Mouse (Mus musculus): Measurements from ENCODE around the gene Csmd2. TPM values are rescaled to one million over a fixed set of nuclear protein-coding genes. Genes with fewer than 3 reads are reported as not detected.

Csmd2 gene
- polyA plus RNA-seq (2012; rRNA removed): 0.08 and 0.16 TPM in 2 replicates

DNA sequence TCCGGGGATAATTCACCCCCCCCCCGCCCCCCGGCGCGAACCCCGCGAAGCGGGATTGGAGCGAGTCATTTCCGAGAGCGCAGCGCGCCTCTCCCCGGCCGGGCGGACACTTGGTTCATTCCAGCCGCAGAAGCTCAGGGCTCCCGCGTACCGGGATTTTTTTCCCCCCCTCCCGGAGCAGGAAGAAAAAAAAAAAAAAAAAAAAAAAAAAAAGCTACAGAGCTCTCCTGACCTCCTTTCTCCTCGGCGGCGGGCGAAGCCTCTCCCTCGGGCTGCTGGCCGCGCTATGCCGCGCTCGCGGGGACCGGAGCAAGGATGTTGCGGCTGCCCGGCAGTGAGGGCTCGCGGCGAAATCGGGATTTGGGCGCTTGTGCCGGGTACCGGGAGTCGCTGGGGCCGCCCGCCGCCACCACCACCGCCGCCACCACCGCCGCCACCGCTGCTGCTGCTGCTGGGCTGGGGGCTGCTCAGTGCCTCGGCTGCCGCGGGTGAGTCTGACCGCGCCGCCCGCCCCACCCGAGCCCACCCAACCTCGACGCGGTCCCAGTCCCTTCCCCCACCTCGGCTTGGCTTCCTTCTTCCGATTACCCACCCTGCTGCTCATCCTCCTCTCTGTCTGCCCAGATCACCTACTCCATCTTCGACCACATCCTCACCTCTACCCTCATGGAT lies at the start of gene Csmd2:
Csmd2 (plus strand) TSS at position 74 of the 672 bp plus-strand sequence.

DNA sequence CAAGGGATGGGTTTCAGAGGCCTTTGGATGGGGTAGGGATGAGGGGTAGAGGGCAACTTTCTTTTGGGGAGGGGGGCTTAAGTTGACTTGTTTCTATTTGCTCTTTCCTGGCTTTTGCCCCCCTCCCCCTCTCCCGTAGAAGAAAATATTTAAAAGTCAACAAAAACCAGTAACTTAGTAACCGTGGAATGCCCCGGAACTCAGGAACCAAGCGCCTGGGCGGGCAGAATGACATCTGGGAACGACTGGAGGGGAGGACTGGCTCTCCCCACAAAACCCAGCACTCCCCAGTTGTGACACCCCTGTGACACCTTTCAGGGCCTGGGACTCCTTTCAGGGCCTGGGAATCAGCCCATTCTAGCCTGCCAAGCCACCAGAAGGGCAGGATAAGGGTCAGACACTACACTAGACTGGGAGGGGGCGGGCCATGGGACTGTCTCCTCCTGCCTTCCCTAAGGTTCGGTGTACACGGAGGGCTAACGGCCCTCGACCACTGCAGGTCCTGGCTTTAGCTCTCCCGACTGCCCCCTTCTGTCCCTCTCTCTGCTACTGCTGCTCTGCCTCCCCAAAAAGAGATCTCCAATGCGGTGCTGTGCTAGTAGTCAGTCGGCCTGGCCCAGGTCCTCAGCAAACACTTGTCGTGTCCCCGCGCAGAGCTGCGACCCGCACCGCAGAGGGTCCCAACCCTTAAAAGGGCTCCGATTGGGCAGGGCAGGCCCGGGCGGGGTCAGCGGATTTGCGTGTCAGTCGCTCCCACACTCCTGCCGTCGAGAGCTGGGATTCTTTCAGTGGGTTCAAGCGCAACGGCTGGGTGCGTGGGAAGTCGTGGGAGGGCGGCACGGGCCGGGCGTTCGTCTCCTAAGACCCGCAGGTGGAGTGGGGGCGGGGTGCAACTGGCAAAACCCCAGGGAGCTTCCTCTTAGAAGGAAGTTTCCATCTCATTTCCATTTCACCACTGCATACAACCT lies 16.5 kb upstream of the Csmd2 start, which contains the start of gene CK137956:
CK137956 (minus strand) TSS at position 51 of the 968 bp plus-strand sequence.

DNA sequence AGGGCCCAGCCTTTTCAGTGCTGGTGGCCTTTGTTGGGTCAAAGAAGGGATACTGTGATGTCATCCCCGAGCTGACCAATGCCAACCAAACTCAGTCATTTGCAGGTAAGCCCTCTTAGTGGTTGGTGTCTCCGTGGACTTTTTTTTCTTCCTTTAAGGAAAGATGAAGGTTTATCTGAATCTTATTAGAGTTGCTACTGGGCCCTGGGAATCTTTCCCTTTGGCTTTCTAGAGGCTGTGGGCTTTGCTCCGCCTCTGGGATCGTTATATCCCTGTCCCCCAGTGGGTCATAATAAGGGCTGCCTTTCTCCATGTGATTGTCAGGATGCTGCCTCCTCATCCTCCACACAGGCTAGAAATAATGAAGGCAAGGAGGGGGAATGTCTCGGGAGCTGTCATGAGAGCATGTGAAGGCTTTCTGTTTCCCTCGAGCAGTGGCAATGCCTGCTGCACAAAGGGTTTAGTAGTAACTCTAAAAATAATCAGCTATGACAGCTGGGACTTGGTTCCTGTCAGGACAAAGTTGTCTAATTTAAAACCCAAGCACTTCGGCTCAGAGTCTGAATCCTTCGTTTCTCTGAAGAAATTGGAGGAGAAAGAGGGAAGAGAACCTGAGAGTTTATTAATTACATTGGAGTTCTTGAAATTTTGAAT lies 273.4 kb downstream of the Csmd2 start, which contains the start of gene Hmgb4:
Hmgb4 (minus strand) TSS at position 51 of the 654 bp plus-strand sequence.

DNA sequence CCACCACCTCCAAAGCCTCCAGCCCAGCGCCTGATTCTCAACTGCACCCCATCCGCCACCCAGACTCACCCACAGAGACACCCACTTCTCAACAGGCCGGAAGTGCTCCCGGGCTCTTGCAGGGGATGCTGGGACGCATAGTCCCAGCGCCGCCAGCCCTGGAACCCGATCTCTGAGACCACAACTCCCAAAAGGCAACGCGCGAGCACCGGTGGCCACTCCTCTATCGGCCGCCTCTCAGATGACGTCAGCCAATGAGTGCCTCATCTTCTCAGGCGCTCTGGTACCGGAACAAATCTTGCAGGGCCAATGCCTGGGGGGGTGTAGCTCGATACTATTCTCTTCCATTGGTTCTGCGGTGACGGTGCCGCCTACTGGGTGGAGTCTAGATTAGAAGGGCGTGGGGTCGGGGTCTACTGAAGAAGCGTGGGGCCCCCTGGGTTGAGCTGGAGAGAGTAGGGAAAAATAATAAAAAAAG lies 622.3 kb downstream of the Csmd2 start, which contains the start of gene Zscan20:
Zscan20 (minus strand) TSS at position 174 of the 478 bp plus-strand sequence.

Other genes starting within 250 kb of the Csmd2 start
- 0.02 TPM in 1 of 2 replicates, not detected in the other for gene CK137956, start 16.9 kb upstream of the Csmd2 start, polyA plus RNA-seq (2012; rRNA removed)